ENCODE assay signal across 13 mouse cellular contexts in genomic region chr19:55546009-55546528, GRCm38 (mm10).
DNase-seq lines count a peak whose midpoint lies in the region; ATAC-seq and TF ChIP-seq lines count a peak whose summit lies in the region.
"Had no signal": no experiment of that assay in that cellular context is flagged by ENCODE, and none has a peak within 500 bp of the region (broad histone marks: within the 10 kb centered on the region; RNA-seq: fewer than 3 reads in every experiment).

No protein-coding gene starts in this region.

- no peak overlapping the region for H3K9ac ChIP-seq in heart, adult 2 months (ENCODE audit: low read depth, low read length)
- no peak overlapping the region for H3K9ac ChIP-seq in kidney, embryonic 16.5 days (replicated peaks; ENCODE audit: low read length)
- H3K9ac ChIP-seq: forebrain, postnatal 0 days; heart, embryonic 12.5 days; heart, embryonic 15.5 days; hindbrain, embryonic 13.5 days had no signal

- no peak overlapping the region for H3K27ac ChIP-seq in heart, adult 2 months
- H3K27ac ChIP-seq in kidney, embryonic 16.5 days (ENCODE audit: low read length) = no peak overlapping the region
- H3K27ac ChIP-seq: heart, embryonic 15.5 days; hindbrain, embryonic 10.5 days; hindbrain, embryonic 13.5 days had no signal

- intact Hi-C loops in heart, adult 2 months (cut with DNase I) = loop anchor here (5.0 kb wide), 1 partner anchor 331 kb away; no protein-coding TSS in a partner anchor
- intact Hi-C loops in left cerebral cortex, postnatal 10 days (cut with DNase I) = no loop called here

- TF ChIP-seq POLR2A in heart, adult 2 months (IDR thresholded peaks at IDR 0.05; ENCODE audit: insufficient read depth, low read depth, low read length) = no peak

- no peaks in the 10 kb centered on the region for H3K36me3 ChIP-seq in heart, adult 2 months (ENCODE audit: control insufficient read depth, insufficient read depth, low read length)
- H3K36me3 ChIP-seq in kidney, embryonic 16.5 days (ENCODE audit: insufficient read depth, low read length) = no peaks in the 10 kb centered on the region
- H3K36me3 ChIP-seq: heart, embryonic 12.5 days; heart, embryonic 15.5 days; hindbrain, embryonic 10.5 days; hindbrain, embryonic 13.5 days had no signal

- peak; percentile 66 for DNase-seq in heart, adult 11 months
- DNase-seq in heart, adult 2 months = no peak
- DNase-seq in kidney, postnatal 14 days = no peak
- DNase-seq in retina, embryonic 14.5 days (ENCODE audit: low spot score) = peak; percentile 20
- no peak for DNase-seq in retina, postnatal 1 day
- DNase-seq in left cerebral cortex, postnatal 10 days (ENCODE audit: extremely low spot score in 1 of 2, low spot score in 2 of 2) = no peak

- peaks cover 5% of the 10 kb centered on the region for H3K4me1 ChIP-seq in heart, adult 2 months (ENCODE audit: control insufficient read depth, insufficient read depth, low read length)
- peaks cover 8% of the 10 kb centered on the region; the same call in 1 of the 2 replicates for H3K4me1 ChIP-seq in kidney, embryonic 16.5 days (ENCODE audit: insufficient read depth, low read length)

- H3K79me2 ChIP-seq in heart, adult 2 months (replicated peaks; ENCODE audit: control insufficient read depth, insufficient read depth, low read length) = no peaks in the 10 kb centered on the region

- TF ChIP-seq CTCF in heart, adult 2 months (IDR thresholded peaks at IDR 0.05) = no peak

- no peaks in the 10 kb centered on the region for H3K27me3 ChIP-seq in heart, adult 2 months (ENCODE audit: control insufficient read depth, insufficient read depth, low read length)
- H3K27me3 ChIP-seq in kidney, embryonic 16.5 days (ENCODE audit: insufficient read depth, low read length) = no peaks in the 10 kb centered on the region
- H3K27me3 ChIP-seq: heart, embryonic 15.5 days had no signal

- ATAC-seq in kidney, embryonic 16.5 days (ENCODE audit: low FRiP score, low TSS enrichment) = 0 out of 2 replicates have a peak, but pooled peaks have one; percentile 39
- ATAC-seq: activated CD4-positive, CD25-positive, alpha-beta regulatory T cell, adult 4 months had no signal

- H3K4me3 ChIP-seq in heart, adult 2 months = no peak overlapping the region
- no peak overlapping the region for H3K4me3 ChIP-seq in kidney, embryonic 16.5 days (ENCODE audit: low read length)
- H3K4me3 ChIP-seq: heart, embryonic 12.5 days; heart, embryonic 15.5 days; hindbrain, embryonic 10.5 days; hindbrain, embryonic 13.5 days had no signal

- 80% methylated on average over 13 of the region's 13 CpGs for WGBS in heart, adult 2 months
- WGBS in kidney, embryonic 16.5 days = 58% methylated on average over 13 of the region's 13 CpGs

- TF ChIP-seq EP300 in heart, adult 2 months (IDR thresholded peaks at IDR 0.05; ENCODE audit: insufficient read depth, low read depth, low read length) = no peak

- H3K9me3 ChIP-seq in kidney, embryonic 16.5 days (ENCODE audit: low read length) = no peaks in the 10 kb centered on the region
- H3K9me3 ChIP-seq: heart, embryonic 12.5 days; heart, embryonic 15.5 days; hindbrain, embryonic 10.5 days; hindbrain, embryonic 13.5 days had no signal

- H3K4me2 ChIP-seq in kidney, embryonic 16.5 days (replicated peaks; ENCODE audit: low read depth, low read length) = no peak overlapping the region
- H3K4me2 ChIP-seq: heart, embryonic 12.5 days; heart, embryonic 15.5 days; hindbrain, embryonic 13.5 days had no signal

Comparison
In these comparisons a context has a peak if more than half of its experiments do, and no peak if none do; other contexts are left out.
1. DNase-seq: peak in heart, adult 11 months (single experiment) and retina, embryonic 14.5 days (single experiment); none in heart, adult 2 months (0 of 2), kidney, postnatal 14 days (single experiment), retina, postnatal 1 day (single experiment) and left cerebral cortex, postnatal 10 days (0 of 2).